Mouse (Mus musculus): ENCODE measurements at regions not wholly inside any gene's neighbourhood (a gene's known extent, or its start where the extent isn't known, plus 50 kb on each side); places are given as distances from the start of the nearest gene placed in this dataset.

- 51% methylated on average over 9 of the region's 9 CpGs for WGBS
- no peak overlapping the region for H3K4me3 ChIP-seq
- H3K27me3 ChIP-seq = no peaks in the 10 kb centered on the region
- H3K4me1 ChIP-seq (replicated peaks) = peaks cover 25% of the 10 kb centered on the region
- H3K9me3 ChIP-seq = no peaks in the 10 kb centered on the region
- H3K27ac ChIP-seq (replicated peaks) = no peak overlapping the region
- H3K9ac ChIP-seq = no peak overlapping the region
- no peak overlapping the region for H3K4me2 ChIP-seq
- no peak for ATAC-seq (ENCODE audit: low read depth)
- H3K36me3 ChIP-seq = no peaks in the 10 kb centered on the region
Measured at GRCm38 (mm10) chr9:56547291-56547977, 129.0 kb downstream of the Hmg20a start.

- Histone ChIP-seq H3K4me1 (replicated peaks) (peaks cover 39% of the 10 kb centered on the region), H3K9me3 (no peaks in the 10 kb centered on the region), H3K27me3 (no peaks in the 10 kb centered on the region), H3K9ac (no peak overlapping the region), H3K4me2 (no peak overlapping the region), H3K36me3 (no peaks in the 10 kb centered on the region), H3K27ac (replicated peaks) (no peak overlapping the region), H3K4me3 (no peak overlapping the region)
- 73% methylated on average over 8 of the region's 8 CpGs for WGBS
- ATAC-seq (ENCODE audit: low read depth) = no peak
Measured at GRCm38 (mm10) chr9:56549774-56550173, 131.4 kb downstream of the Hmg20a start.

GRCm38 (mm10) chr9:56550178-56550577 lies 131.8 kb downstream of the Hmg20a start:
- no peaks in the 10 kb centered on the region for H3K27me3 ChIP-seq
- no peak overlapping the region for H3K27ac ChIP-seq (replicated peaks)
- H3K9ac ChIP-seq = no peak overlapping the region
- WGBS = 32% methylated on average over 4 of the region's 4 CpGs
- H3K4me2 ChIP-seq = no peak overlapping the region
- no peaks in the 10 kb centered on the region for H3K9me3 ChIP-seq
- no peak for ATAC-seq (ENCODE audit: low read depth)
- H3K4me3 ChIP-seq = no peak overlapping the region
- peaks cover 39% of the 10 kb centered on the region for H3K4me1 ChIP-seq (replicated peaks)
- H3K36me3 ChIP-seq = no peaks in the 10 kb centered on the region

DNA sequence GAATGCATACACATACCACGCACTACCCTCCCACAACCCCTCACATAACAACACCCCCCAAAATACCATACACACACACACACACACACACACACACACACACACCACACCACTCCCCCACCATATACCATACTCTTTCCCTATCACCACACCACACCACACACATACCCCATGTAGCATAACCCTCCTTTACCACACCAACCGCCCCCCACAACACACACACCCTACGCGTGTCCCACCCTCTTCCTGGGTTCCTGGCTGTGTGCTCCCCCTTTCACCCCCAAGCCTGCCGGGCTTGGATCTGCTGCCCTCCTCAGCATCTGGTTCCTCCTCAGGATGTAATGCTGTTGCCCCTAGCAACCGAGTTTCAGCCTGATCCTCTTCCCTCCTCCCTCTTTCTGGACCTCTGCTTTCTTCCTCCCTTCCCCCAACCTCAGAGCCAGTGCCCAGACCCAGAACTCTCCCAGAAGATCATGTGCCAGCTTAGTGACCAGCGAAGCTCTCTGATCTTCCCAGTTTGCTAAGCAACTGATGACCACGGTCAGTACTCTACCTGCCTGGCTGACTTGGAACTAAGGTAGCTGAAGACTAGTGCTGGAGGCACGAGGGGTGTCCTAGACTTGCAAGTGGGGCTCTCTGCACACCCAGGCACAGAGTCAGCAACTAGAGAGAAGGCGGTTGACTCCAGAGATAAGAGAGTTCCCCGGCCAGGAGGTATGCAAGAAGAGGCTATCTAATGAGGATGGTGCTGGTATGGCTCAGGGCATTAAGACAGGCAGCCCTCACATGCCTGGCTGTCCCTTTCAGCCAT lies 133.2 kb downstream of the Hmg20a start:
- no peak overlapping the region for H3K4me2 ChIP-seq

DNA sequence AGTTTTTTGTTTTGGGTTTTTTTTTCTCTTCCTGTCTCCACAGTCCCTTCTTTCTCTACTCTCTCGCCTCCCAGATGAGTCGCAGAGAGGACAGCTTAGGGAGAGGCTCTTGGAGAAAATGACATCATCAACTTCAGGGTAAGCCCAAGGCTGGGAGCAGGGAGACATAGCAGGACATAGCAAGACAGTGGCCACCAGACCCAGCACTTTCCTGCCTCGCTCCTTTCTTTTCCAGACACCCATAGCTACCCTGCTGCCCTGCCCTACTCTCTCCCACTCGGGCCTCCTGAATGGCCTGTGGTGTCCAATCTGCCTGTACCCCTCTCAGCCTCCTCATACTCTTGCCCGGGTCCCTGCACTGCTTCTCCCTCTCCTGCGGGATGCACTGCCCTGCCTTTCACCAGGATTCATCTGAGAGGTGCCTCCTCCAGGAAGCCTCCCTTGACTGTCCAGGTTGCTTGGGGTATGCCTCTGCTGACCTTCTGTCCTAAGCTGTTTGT lies 133.8 kb downstream of the Hmg20a start:
- H3K4me1 ChIP-seq (replicated peaks) = peaks cover 40% of the 10 kb centered on the region
- H3K4me2 ChIP-seq = no peak overlapping the region
- no peak for ATAC-seq (ENCODE audit: low read depth)
- H3K27me3 ChIP-seq = 0 out of 2 replicates have a peak, but pooled peaks cover 4% of the 10 kb centered on the region
- no peaks in the 10 kb centered on the region for H3K9me3 ChIP-seq
- no peak overlapping the region for H3K27ac ChIP-seq (replicated peaks)
- H3K9ac ChIP-seq = no peak overlapping the region
- H3K36me3 ChIP-seq = no peaks in the 10 kb centered on the region
- H3K4me3 ChIP-seq = no peak overlapping the region
- WGBS = 75% methylated on average over 6 of the region's 6 CpGs

More for the DNA sequence above, 133.2 kb downstream of the Hmg20a start:
- 67% methylated on average over 11 of the region's 11 CpGs for WGBS
- Histone ChIP-seq H3K4me3 (no peak overlapping the region), H3K4me1 (replicated peaks) (peaks cover 39% of the 10 kb centered on the region), H3K36me3 (no peaks in the 10 kb centered on the region), H3K9me3 (no peaks in the 10 kb centered on the region), H3K27me3 (0 out of 2 replicates have a peak, but pooled peaks cover 4% of the 10 kb centered on the region), H3K9ac (no peak overlapping the region), H3K27ac (replicated peaks) (no peak overlapping the region)
- ATAC-seq (ENCODE audit: low read depth) = peak; percentile 33; the same call in 1 of the 2 replicates

DNA sequence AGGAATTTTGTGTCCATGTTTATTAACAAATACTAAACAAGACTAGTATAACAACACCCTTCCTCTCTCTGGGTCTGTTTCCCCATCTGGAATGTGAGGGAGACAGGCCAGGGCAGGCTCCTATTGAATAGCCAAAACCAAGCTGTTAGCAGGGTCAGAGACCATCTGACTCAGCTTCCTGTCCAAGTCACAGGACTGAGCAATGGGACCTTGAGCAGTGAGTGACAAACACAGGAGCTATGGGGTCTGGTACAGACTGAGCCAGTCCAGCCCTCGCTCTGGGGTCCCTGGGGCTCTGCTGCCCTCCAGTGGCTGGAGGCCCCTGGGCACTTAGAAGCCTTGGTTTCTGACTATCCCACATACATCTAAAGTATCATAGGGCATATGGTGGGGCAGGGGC lies 134.4 kb downstream of the Hmg20a start:
- no peaks in the 10 kb centered on the region for H3K9me3 ChIP-seq
- 0 out of 2 replicates have a peak, but pooled peaks cover 4% of the 10 kb centered on the region for H3K27me3 ChIP-seq
- peak; percentile 62 for ATAC-seq (ENCODE audit: low read depth)
- H3K4me2 ChIP-seq = no peak overlapping the region
- H3K36me3 ChIP-seq = no peaks in the 10 kb centered on the region
- no peak overlapping the region for H3K9ac ChIP-seq
- WGBS = 6% methylated on average over 1 of the region's 1 CpGs
- H3K4me3 ChIP-seq = no peak overlapping the region
- peaks cover 38% of the 10 kb centered on the region for H3K4me1 ChIP-seq (replicated peaks)
- no peak overlapping the region for H3K27ac ChIP-seq (replicated peaks)

- ATAC-seq (ENCODE audit: low read depth) = no peak
- H3K4me1 ChIP-seq (replicated peaks) = peaks cover 37% of the 10 kb centered on the region
- no peak overlapping the region for H3K27ac ChIP-seq (replicated peaks)
- 54% methylated on average over 13 of the region's 13 CpGs for WGBS
- H3K9ac ChIP-seq = peak overlapping the region; percentile 6; the same call in 1 of the 2 replicates
- 0 out of 2 replicates have a peak, but pooled peaks cover 4% of the 10 kb centered on the region for H3K27me3 ChIP-seq
- no peaks in the 10 kb centered on the region for H3K36me3 ChIP-seq
- no peak overlapping the region for H3K4me3 ChIP-seq
- H3K4me2 ChIP-seq = no peak overlapping the region
- no peaks in the 10 kb centered on the region for H3K9me3 ChIP-seq
Measured at GRCm38 (mm10) chr9:56553626-56554025, 135.2 kb downstream of the Hmg20a start.

DNA sequence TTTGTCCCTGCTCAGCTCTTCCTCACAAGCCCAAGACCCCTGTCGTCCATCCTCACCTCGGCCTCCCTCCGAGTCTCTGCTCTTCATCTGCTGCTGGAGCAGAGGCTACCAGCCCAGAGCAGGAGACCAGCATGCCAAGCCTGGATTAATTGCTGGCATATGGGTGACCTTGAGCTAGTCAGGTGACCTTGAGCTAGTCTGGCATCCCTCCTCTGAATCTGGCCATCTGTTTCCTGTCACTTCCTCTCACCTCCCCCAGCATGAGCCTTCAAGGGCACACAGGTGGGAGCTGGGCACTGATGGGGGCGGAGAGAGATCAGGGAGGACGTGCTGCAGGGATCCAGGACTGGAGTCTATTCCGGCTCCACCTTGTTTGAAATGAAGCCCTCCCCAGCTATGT lies 135.7 kb downstream of the Hmg20a start:
- H3K9ac ChIP-seq = 0 out of 2 replicates have a peak overlapping the region, but pooled peaks have one; percentile 6
- no peaks in the 10 kb centered on the region for H3K36me3 ChIP-seq
- H3K4me1 ChIP-seq (replicated peaks) = peaks cover 39% of the 10 kb centered on the region
- no peak overlapping the region for H3K4me3 ChIP-seq
- 0 out of 2 replicates have a peak, but pooled peaks cover 4% of the 10 kb centered on the region for H3K27me3 ChIP-seq
- H3K9me3 ChIP-seq = no peaks in the 10 kb centered on the region
- H3K4me2 ChIP-seq = no peak overlapping the region
- no peak for ATAC-seq (ENCODE audit: low read depth)
- H3K27ac ChIP-seq (replicated peaks) = no peak overlapping the region
- WGBS = 62% methylated on average over 6 of the region's 6 CpGs

GRCm38 (mm10) chr9:56559618-56560144 lies 141.3 kb downstream of the Hmg20a start:
- no peaks in the 10 kb centered on the region for H3K36me3 ChIP-seq
- ATAC-seq (ENCODE audit: low read depth) = no peak
- H3K4me1 ChIP-seq (replicated peaks) = peaks cover 41% of the 10 kb centered on the region
- 7% methylated on average over 2 of the region's 2 CpGs for WGBS
- no peak overlapping the region; the same call in 1 of the 2 replicates for H3K27ac ChIP-seq (replicated peaks)
- 0 out of 2 replicates have a peak, but pooled peaks cover 4% of the 10 kb centered on the region for H3K27me3 ChIP-seq
- H3K4me3 ChIP-seq = no peak overlapping the region
- H3K9me3 ChIP-seq = no peaks in the 10 kb centered on the region
- no peak overlapping the region for H3K9ac ChIP-seq
- no peak overlapping the region for H3K4me2 ChIP-seq

- Histone ChIP-seq H3K4me1 (replicated peaks) (peaks cover 43% of the 10 kb centered on the region), H3K9ac (no peak overlapping the region), H3K27ac (replicated peaks) (no peak overlapping the region), H3K36me3 (no peaks in the 10 kb centered on the region), H3K9me3 (no peaks in the 10 kb centered on the region), H3K4me2 (no peak overlapping the region), H3K4me3 (no peak overlapping the region), H3K27me3 (no peaks in the 10 kb centered on the region)
- 54% methylated on average over 7 of the region's 7 CpGs for WGBS
- no peak for ATAC-seq (ENCODE audit: low read depth)
Measured at GRCm38 (mm10) chr9:56562440-56562839, 144.0 kb downstream of the Hmg20a start.

DNA sequence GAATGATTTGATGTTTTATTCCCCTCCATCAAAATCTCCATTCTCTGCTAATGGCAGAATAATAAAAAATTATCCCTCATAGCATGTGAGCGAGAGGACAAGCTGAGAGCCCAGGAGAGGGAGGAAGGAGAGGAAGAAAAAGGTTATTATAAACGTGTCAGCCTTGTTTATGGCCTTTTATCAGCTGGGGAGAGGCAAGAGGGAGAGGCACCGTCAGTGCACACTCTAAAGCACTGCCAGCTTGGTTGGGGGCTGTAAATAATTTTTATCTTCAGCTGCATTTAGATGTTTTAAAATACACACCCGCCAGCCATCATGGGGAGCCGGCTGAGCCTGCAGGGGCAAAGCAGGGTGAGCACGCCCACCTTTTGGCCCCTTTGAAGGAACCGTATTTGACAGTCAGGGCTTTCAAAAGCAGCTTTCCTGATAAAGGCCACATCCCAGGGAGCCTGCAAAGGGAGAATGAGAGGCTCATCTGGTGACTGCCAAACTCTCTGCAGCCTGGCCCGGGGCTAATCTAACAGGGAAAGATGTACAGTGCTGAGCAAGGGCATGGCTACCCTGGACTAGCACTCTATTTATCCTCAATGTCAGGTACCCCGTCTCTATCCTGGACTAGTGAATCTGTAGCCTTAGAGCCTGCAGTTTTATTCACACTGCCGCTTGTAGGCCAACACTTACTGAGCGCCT lies 145.8 kb downstream of the Hmg20a start:
- no peaks in the 10 kb centered on the region for H3K36me3 ChIP-seq
- WGBS = 9% methylated on average over 11 of the region's 11 CpGs
- peak; percentile 64 for ATAC-seq (ENCODE audit: low read depth)

More for the DNA sequence above, 145.8 kb downstream of the Hmg20a start:
- Histone ChIP-seq H3K9me3 (no peaks in the 10 kb centered on the region), H3K27me3 (no peaks in the 10 kb centered on the region), H3K4me1 (replicated peaks) (peaks cover 39% of the 10 kb centered on the region), H3K9ac (no peak overlapping the region), H3K4me2 (no peak overlapping the region), H3K4me3 (no peak overlapping the region), H3K27ac (replicated peaks) (peak overlapping the region; percentile 84)

All from neural tube, embryonic 13.5 days (tissue).